Mouse (Mus musculus) gastrocnemius, postnatal 36 days (tissue): ENCODE data around the gene Unc5c. TPM values are rescaled to one million over a fixed set of nuclear protein-coding genes. Genes with fewer than 3 reads are reported as not detected.

Experiments used
- DNase-seq, 2 experiments: peaks; one replicate each; pipeline ENCODE4 v3.0.0; 2022
- intact Hi-C: fragments of 180-260 bp; cut with DNase I; formaldehyde crosslinking; loops from one replicate; pipeline ENCODE4 v1.15.1; 2025
- total RNA-seq, 2 experiments: library from RNA; stranded (reverse); gene quantifications; 2 replicates each; pipeline ENCODE4 v1.2.3; 2021

The Unc5c gene
- total RNA-seq, 2 experiments from 2014 or later = not detected

DNA sequence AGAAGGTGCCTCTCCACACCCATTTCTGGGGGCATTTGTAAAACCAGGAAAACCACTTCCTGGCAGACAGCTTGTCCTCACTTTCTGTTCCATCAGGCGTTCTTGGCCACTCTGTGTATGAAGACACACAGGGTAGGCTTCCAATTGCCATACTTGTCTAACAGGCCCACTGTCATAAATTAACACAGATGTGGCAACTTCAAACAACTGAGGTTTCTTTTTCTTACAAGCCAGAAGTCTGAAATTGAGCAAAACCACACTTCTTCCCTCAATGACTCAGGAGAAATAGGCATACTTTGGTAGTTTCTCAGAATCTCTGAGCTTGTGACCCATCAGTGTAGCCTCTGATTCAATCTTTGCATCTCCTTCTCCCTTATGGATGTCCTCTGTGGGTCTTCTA is 225.7 kb downstream of the Unc5c start:
- intact Hi-C loops = no loop called here

GRCm38 (mm10) chr3:141691418-141691817 is 226.4 kb downstream of the Unc5c start:
- intact Hi-C loops = no loop called here
- DNase-seq = no peak

More for the DNA sequence above, 225.7 kb downstream of the Unc5c start:
- DNase-seq = no peak

GRCm38 (mm10) chr3:141691846-141692245 is 226.8 kb downstream of the Unc5c start:
- intact Hi-C loops = no loop called here
- DNase-seq = no peak

- intact Hi-C loops = no loop called here
- DNase-seq = no peak
Measured at GRCm38 (mm10) chr3:141699177-141699576, 234.2 kb downstream of the Unc5c start.

DNA sequence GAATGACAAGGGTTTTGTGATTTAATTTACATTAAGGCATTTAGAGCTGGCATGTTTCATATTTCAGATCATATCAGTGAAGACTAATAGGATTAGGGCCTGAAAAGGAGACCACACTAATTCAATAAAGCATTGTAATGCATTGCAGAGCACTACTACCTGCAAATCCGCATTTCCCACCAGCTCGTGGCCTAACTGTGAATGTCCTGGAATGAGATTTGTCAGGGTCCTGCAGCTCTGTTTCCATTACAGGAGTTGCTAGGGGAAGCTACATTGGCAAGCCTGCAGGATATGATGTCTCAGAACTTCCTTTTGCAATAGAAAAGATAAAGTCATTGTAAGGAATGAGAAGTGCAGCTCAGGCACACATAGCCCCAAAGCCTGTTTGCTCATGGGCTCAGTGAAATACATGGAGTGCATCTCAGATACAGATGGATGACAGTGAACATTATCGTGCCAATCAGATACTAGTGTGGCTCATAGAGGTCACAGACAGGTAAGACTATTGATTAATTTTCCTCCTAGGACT is 236.4 kb downstream of the Unc5c start:
- intact Hi-C loops = no loop called here
- no peak for DNase-seq

DNA sequence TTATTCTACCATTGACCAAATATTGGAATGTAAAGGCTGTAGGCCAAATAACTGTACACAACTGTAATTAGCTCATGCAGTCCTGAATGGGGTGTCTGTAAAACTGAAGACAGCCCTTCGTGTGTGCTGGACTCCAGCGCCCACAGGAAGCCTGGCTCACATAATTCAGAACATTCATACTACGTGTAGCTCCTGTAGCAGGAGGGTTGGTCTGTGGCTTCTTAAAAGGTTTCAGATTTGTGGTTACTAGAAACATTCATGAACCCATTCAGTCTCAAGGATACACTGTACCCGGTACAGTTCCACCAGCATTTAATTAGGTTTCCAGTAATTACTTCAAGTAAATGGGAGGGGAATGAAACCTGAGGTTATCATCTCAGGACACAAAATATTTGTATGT is 246.6 kb downstream of the Unc5c start:
- intact Hi-C loops = no loop called here
- DNase-seq = no peak

DNA sequence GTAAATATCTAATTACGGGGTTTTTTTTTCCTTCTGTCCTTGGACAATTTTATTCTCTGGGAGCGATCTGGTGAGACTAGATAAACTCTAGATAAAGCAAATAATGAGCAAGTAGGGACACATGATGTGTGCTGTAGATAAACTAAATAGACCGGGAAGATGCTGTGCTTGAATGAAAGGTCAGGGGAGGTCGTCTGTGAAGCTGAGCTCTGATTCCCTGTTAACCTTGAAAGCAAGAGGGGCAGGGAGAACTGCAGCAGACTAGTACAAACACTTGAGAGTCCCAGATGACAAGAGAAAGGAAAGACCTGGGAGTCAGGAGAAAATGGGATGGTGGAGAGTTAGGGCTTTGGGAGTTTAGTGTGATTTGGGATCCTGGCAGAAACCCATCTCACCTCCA is 251.4 kb downstream of the Unc5c start:
- DNase-seq = no peak
- intact Hi-C loops = no loop called here

DNA sequence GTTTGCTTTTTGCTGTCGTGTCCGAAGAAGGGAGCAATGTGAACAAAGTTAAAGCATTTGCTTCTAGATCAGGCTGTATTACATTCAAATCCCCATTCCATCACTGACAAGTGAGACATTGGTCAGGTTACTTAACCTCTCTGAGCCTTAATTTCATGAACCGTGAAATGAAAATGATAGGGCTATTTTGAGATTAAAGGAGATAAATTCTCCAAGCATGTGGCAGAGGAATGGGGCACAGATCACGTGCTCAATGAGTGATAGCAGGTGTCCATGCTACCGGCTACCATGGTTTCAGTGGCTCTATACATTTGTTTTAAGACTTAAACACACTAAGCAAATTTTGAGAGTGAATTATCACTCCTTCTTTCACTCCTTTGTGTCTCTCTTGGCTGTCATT is 254.0 kb downstream of the Unc5c start:
- intact Hi-C loops = no loop called here
- no peak for DNase-seq

- intact Hi-C loops = no loop called here
- DNase-seq = no peak
Measured at GRCm38 (mm10) chr3:141724499-141724898, 259.5 kb downstream of the Unc5c start.

- intact Hi-C loops = no loop called here
- DNase-seq = no peak
Measured at GRCm38 (mm10) chr3:141725432-141725831, 260.4 kb downstream of the Unc5c start.

GRCm38 (mm10) chr3:141733844-141734243 is 268.8 kb downstream of the Unc5c start:
- no peak for DNase-seq
- intact Hi-C loops = no loop called here

- DNase-seq = no peak
- intact Hi-C loops = no loop called here
Measured at GRCm38 (mm10) chr3:141735285-141735684, 270.3 kb downstream of the Unc5c start.

DNA sequence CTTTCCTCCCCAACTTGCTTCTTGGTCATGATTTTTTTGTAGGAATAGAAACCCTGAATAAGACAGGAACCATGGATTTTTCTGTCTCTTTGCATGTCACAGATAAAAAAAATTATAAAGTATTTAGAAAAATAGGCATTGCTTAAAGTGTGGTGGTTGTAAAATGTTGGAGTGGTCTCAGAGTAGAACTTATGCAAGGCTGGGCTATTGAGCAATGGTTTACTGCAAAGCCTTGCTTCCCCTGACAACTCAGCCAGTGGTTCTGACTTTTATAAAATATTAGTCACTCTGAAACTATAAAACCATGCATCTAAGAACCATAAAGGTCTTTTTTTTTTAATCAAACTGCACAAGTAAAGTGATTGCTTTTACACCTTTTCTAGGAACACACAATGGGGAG is 280.3 kb downstream of the Unc5c start:
- intact Hi-C loops = no loop called here
- DNase-seq = no peak

GRCm38 (mm10) chr3:141748694-141749381 is 283.8 kb downstream of the Unc5c start:
- no peak for DNase-seq
- intact Hi-C loops = no loop called here

DNA sequence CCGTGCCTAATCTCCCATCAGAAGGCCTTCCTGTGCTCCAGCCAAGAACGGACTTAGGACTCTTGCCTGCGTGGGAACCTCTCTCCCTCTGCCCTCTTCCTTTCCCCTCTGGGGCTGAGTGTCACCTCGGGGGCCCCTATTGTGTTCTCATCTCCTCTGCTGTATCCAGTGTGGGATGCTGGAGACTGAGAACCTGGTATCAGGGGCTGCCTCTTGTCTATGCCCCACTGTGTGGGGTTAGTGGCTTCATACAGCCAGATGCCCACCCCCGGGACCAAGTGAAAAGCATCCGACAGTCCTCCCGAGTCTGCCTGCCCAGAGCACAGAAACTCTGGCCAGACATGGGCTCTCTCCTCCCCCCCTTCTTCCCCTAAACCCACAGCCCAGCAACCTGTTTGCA is 287.2 kb downstream of the Unc5c start:
- no peak for DNase-seq
- intact Hi-C loops = no loop called here

- DNase-seq = no peak
- intact Hi-C loops = no loop called here
Measured at GRCm38 (mm10) chr3:141757259-141757658, 292.2 kb downstream of the Unc5c start.

GRCm38 (mm10) chr3:141778411-141778919 is 313.4 kb downstream of the Unc5c start:
- DNase-seq = no peak
- intact Hi-C loops = no loop called here

- intact Hi-C loops = no loop called here
- no peak for DNase-seq
Measured at GRCm38 (mm10) chr3:141779186-141779585, 314.2 kb downstream of the Unc5c start.

- intact Hi-C loops = no loop called here
- no peak for DNase-seq
Measured at GRCm38 (mm10) chr3:141782553-141782952, 317.5 kb downstream of the Unc5c start.

DNA sequence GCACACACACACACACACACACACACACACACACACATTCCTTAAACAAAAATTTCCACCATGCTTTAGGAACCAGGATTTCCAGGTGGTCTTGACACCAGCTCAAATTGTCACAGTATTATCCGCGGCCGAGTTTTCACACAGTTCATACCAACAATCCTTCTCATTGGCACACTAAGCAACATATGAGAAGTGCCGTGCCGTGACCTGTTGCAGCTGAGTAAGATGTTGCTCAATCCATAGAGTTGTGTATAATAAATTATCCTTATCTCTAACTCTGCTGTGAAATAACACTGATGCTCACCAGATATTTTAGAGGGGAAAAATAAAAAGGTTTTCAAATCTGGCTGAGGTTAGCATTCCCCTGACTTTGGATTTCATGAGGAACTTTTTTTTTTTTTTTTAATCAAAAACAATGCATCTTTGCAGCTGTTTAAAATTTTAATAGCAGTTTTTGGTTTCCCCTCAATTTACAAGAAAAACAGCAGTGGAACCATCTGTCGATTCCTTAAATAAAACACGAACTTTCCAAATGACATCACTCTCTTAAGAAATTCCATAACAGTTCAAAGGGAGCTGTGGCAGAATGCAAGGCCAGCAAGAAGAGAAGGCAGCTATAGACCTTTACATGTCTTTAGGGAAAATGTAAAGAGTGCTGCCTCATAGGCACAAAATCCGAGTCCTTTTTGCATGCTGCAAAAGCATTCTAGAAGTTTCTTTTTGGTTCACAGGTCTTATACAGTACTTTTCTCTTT is 326.2 kb downstream of the Unc5c start:
- intact Hi-C loops = no loop called here
- no peak for DNase-seq

- intact Hi-C loops = no loop called here
- no peak for DNase-seq
Measured at GRCm38 (mm10) chr3:141792106-141792505, 327.1 kb downstream of the Unc5c start.

DNA sequence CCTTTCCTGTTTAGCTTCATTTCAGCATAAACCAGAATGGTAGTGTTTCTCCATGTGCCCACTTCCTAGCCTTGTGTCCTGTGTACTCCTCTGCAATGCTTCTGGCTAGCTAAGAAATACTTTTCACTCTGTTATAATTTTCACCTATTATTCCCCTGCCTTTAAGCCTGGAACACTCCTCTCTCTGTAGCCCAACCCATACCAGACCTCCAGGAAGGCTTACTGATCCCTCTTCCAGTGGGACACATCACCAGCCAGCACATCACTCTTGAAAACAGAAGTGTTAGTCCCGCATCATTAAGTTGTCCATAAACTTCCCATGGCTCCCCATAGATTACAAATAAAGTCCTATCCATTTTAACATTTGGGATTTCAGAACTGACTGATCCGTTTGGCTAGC is 328.7 kb downstream of the Unc5c start:
- intact Hi-C loops = no loop called here
- no peak for DNase-seq
